Mouse (Mus musculus): ENCODE data around the gene Dlgap3. TPM values are rescaled to one million over a fixed set of nuclear protein-coding genes. Genes with fewer than 3 reads are reported as not detected.

Gene Dlgap3
- not detected in 2 replicates for polyA plus RNA-seq (2012)

DNA sequence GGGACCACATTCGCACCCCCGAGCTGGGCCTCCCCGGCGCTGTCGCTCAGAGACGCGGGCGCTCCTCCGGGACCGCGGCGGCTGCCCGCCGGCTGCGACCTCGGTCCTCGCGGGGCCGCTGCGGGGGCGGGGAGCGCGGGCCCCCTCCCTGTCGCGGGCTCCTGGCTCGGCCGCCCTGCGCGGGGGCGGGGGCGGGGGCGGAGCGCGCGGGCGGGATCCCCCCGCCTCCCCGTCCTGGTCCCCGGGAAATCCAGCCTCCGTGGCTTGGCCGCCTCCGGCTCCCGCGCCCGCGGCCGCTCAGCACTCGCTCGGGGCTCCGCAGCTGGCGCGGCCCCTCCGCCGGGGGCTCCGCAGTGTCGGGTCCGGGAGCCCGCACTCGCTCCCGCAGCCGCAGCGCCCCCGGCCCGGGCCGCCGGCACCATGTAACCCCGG, at the start of gene Dlgap3:
Gene Dlgap3 (plus strand): TSS at position 291 of the 432 bp plus-strand sequence.
- no peaks in the 10 kb centered on the region for H3K4me1 ChIP-seq (ENCODE audit: control insufficient read depth)
- peak within 1 kb of the TSS; percentile 24 for H3K4me3 ChIP-seq (replicated peaks)
- TF ChIP-seq GATA1 (IDR thresholded peaks at IDR 0.05; ENCODE audit: low read length) (no peak), TAL1 (IDR thresholded peaks at IDR 0.05; ENCODE audit: low read length) (no peak)
- H3K27me3 ChIP-seq (ENCODE audit: control insufficient read depth), result peaks cover 63% of the 10 kb centered on the region
- no peaks in the 10 kb centered on the region for H3K36me3 ChIP-seq (ENCODE audit: control insufficient read depth)
- peaks cover 6% of the 10 kb centered on the region; the same call in 1 of the 2 replicates for H3K9me3 ChIP-seq (ENCODE audit: control insufficient read depth, low read length)

DNA sequence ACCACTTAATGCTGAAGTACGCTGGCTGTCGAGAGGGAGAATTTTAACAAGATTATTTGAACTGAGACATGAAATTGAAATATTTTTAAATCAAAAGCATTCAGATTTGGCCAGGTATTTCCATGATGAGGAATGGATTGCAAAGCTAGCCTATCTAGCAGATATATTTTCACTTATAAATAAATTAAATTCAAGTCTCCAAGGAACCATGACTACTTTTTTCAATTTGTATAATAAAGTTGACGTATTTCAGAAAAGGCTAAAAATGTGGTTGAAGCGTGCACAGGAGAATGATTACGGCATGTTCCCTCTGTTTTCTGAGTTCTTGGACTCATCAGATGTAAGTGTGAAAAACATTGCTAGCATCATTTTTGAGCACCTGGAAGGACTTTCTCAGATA, 45.6 kb upstream of the Dlgap3 start, which contains the start of gene Tmem35b:
Gene Tmem35b (plus strand): TSS at position 301 of the 400 bp plus-strand sequence.
- peaks cover 14% of the 10 kb centered on the region for H3K4me1 ChIP-seq (ENCODE audit: control insufficient read depth)
- no peaks in the 10 kb centered on the region for H3K9me3 ChIP-seq (ENCODE audit: control insufficient read depth, low read length)
- H3K27me3 ChIP-seq (ENCODE audit: control insufficient read depth), result no peaks in the 10 kb centered on the region
- no peak within 1 kb of the TSS for H3K4me3 ChIP-seq (replicated peaks)
- no peaks in the 10 kb centered on the region for H3K36me3 ChIP-seq (ENCODE audit: control insufficient read depth)
- TF ChIP-seq GATA1 (IDR thresholded peaks at IDR 0.05; ENCODE audit: low read length) (no peak), TAL1 (IDR thresholded peaks at IDR 0.05; ENCODE audit: low read length) (no peak)

- H3K9me3 ChIP-seq (ENCODE audit: control insufficient read depth, low read length), result no peaks in the 10 kb centered on the region
- no peaks in the 10 kb centered on the region for H3K27me3 ChIP-seq (ENCODE audit: control insufficient read depth)
- peaks cover 14% of the 10 kb centered on the region for H3K4me1 ChIP-seq (ENCODE audit: control insufficient read depth)
- no peaks in the 10 kb centered on the region for H3K36me3 ChIP-seq (ENCODE audit: control insufficient read depth)
- TF ChIP-seq TAL1 (IDR thresholded peaks at IDR 0.05; ENCODE audit: low read length) (no peak), GATA1 (IDR thresholded peaks at IDR 0.05; ENCODE audit: low read length) (no peak)
- no peak overlapping the region for H3K4me3 ChIP-seq (replicated peaks)
These were observed 44.7 kb upstream of the Dlgap3 start for GRCm38 (mm10) chr4:127124331-127124730.

DNA sequence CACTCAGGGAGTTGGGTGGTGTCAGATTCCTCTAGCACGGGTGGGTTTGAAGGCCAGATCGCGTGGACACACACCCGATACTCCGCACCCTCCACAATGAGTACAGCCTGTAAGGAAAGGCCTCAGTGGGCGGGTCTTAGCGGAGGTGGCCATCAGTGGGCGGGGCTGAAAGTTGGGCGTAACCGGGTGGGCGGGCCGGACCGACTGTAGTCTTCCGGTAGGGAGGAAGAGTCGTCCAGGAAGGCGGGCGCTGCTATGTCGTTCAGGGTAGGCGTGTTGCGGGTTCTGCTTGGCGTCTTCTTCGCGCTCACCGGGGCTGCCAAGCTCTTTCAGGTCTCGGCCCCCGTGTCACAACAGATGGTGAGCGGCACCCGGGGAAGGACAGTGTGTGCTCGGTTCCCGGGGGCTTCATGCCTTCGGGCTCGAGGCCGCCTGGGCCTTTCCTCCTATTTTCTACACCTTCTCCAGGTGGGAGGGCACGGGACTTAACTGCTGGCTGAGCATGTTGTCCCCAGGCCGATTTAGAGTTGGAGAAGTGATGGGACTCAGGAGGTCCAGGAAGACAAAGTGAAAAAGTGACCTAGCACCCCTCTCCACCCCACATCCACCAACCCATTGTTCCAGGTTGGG, 43.1 kb upstream of the Dlgap3 start:
- TF ChIP-seq GATA1 (IDR thresholded peaks at IDR 0.05; ENCODE audit: low read length) (no peak), TAL1 (IDR thresholded peaks at IDR 0.05; ENCODE audit: low read length) (no peak)
- Histone ChIP-seq H3K9me3 (ENCODE audit: control insufficient read depth, low read length) (no peaks in the 10 kb centered on the region), H3K27me3 (ENCODE audit: control insufficient read depth) (no peaks in the 10 kb centered on the region), H3K4me3 (replicated peaks) (peak overlapping the region; percentile 68), H3K36me3 (ENCODE audit: control insufficient read depth) (no peaks in the 10 kb centered on the region), H3K4me1 (ENCODE audit: control insufficient read depth) (peaks cover 14% of the 10 kb centered on the region)

DNA sequence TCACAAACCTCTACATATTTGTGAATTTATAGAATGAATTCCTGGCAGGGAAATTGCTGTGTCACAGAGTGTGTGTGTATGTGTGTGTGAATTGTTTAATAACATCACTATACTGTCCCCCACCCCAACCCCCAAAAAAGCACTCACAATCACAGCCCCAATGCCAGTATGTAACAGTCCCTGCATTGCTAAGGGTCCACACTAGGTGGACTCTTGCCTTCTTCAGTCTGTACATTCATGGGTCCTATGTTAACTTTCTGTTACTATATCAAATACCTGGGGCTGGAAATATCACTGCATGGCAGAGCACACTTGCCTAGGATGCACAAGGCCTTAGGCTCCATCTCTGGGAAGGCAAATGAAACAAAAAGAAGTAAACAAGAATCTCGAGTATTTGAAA, 34.3 kb upstream of the Dlgap3 start:
- Histone ChIP-seq H3K27me3 (ENCODE audit: control insufficient read depth) (no peaks in the 10 kb centered on the region), H3K4me3 (replicated peaks) (no peak overlapping the region), H3K4me1 (ENCODE audit: control insufficient read depth) (no peaks in the 10 kb centered on the region), H3K36me3 (ENCODE audit: control insufficient read depth) (no peaks in the 10 kb centered on the region), H3K9me3 (ENCODE audit: control insufficient read depth, low read length) (no peaks in the 10 kb centered on the region)
- TF ChIP-seq GATA1 (IDR thresholded peaks at IDR 0.05; ENCODE audit: low read length) (no peak), TAL1 (IDR thresholded peaks at IDR 0.05; ENCODE audit: low read length) (no peak)

- TF ChIP-seq GATA1 (IDR thresholded peaks at IDR 0.05; ENCODE audit: low read length), result no peak
- TF ChIP-seq TAL1 (IDR thresholded peaks at IDR 0.05; ENCODE audit: low read length), result no peak
- Histone ChIP-seq H3K4me3 (replicated peaks) (no peak overlapping the region), H3K4me1 (ENCODE audit: control insufficient read depth) (no peaks in the 10 kb centered on the region), H3K27me3 (ENCODE audit: control insufficient read depth) (no peaks in the 10 kb centered on the region), H3K9me3 (ENCODE audit: control insufficient read depth, low read length) (no peaks in the 10 kb centered on the region), H3K36me3 (ENCODE audit: control insufficient read depth) (no peaks in the 10 kb centered on the region)
These were observed 31.4 kb upstream of the Dlgap3 start for GRCm38 (mm10) chr4:127137591-127137990.

- H3K4me3 ChIP-seq (replicated peaks), result no peak overlapping the region
- H3K36me3 ChIP-seq (ENCODE audit: control insufficient read depth), result no peaks in the 10 kb centered on the region
- TF ChIP-seq GATA1 (IDR thresholded peaks at IDR 0.05; ENCODE audit: low read length) (no peak), TAL1 (IDR thresholded peaks at IDR 0.05; ENCODE audit: low read length) (no peak)
- no peaks in the 10 kb centered on the region for H3K27me3 ChIP-seq (ENCODE audit: control insufficient read depth)
- H3K9me3 ChIP-seq (ENCODE audit: control insufficient read depth, low read length), result no peaks in the 10 kb centered on the region
- no peaks in the 10 kb centered on the region for H3K4me1 ChIP-seq (ENCODE audit: control insufficient read depth)
These were observed 30.5 kb upstream of the Dlgap3 start for GRCm38 (mm10) chr4:127138486-127138885.

GRCm38 (mm10) chr4:127150031-127150430, 19.0 kb upstream of the Dlgap3 start:
- Histone ChIP-seq H3K4me1 (ENCODE audit: control insufficient read depth) (no peaks in the 10 kb centered on the region), H3K9me3 (ENCODE audit: control insufficient read depth, low read length) (no peaks in the 10 kb centered on the region), H3K27me3 (ENCODE audit: control insufficient read depth) (no peaks in the 10 kb centered on the region), H3K36me3 (ENCODE audit: control insufficient read depth) (no peaks in the 10 kb centered on the region), H3K4me3 (replicated peaks) (no peak overlapping the region)
- TF ChIP-seq GATA1 (IDR thresholded peaks at IDR 0.05; ENCODE audit: low read length) (no peak), TAL1 (IDR thresholded peaks at IDR 0.05; ENCODE audit: low read length) (no peak)

DNA sequence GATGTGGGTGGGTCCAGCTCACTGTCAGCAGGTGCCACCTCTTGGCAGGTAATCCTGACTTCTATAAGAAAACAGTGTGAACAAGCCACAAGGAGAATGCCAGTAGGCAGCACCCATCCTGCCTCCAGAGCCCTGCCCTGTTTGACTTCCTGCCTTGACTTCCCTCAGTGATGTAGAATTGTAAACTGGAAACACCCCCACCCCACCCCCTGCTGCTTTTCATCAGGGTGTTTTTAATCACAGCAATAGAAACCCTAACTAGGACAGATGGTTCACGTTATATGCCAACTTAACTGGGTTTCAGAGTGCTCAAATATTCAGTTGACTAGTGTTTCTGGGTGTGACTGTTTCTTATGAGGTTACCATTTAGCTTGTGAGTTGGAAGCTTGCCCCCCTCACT, 15.7 kb upstream of the Dlgap3 start:
- no peak for TF ChIP-seq TAL1 (IDR thresholded peaks at IDR 0.05; ENCODE audit: low read length)
- no peak for TF ChIP-seq GATA1 (IDR thresholded peaks at IDR 0.05; ENCODE audit: low read length)
- no peaks in the 10 kb centered on the region for H3K36me3 ChIP-seq (ENCODE audit: control insufficient read depth)
- no peaks in the 10 kb centered on the region for H3K9me3 ChIP-seq (ENCODE audit: control insufficient read depth, low read length)
- no peaks in the 10 kb centered on the region for H3K27me3 ChIP-seq (ENCODE audit: control insufficient read depth)
- no peaks in the 10 kb centered on the region for H3K4me1 ChIP-seq (ENCODE audit: control insufficient read depth)
- H3K4me3 ChIP-seq (replicated peaks), result no peak overlapping the region

DNA sequence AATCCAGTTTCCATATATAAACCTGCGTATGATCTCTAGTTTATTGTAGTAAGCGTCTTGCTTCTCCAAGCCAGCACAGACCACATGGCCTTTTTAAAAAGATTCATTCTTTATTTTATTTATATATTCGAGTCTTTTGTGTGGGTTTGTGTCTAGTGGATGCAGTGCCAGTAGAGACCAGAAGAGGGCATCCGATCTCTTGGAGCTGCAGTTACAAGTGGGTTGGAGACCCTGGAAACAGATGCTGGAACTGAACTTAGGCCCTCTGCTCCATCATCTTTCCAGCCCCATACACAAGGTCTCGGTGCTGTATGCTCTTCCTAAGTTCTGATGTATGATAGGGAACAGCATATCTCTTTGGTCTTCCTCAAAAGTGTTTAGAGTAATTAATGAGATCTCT, 13.2 kb upstream of the Dlgap3 start:
- no peak for TF ChIP-seq GATA1 (IDR thresholded peaks at IDR 0.05; ENCODE audit: low read length)
- no peak for TF ChIP-seq TAL1 (IDR thresholded peaks at IDR 0.05; ENCODE audit: low read length)
- Histone ChIP-seq H3K9me3 (ENCODE audit: control insufficient read depth, low read length) (no peaks in the 10 kb centered on the region), H3K4me3 (replicated peaks) (no peak overlapping the region), H3K4me1 (ENCODE audit: control insufficient read depth) (no peaks in the 10 kb centered on the region), H3K36me3 (ENCODE audit: control insufficient read depth) (no peaks in the 10 kb centered on the region), H3K27me3 (ENCODE audit: control insufficient read depth) (no peaks in the 10 kb centered on the region)
